Mouse (Mus musculus): ENCODE data around the gene Gm28038.

Gene Gm28038

GRCm38 (mm10) chr2:30280743-30281142 is at the start of gene Gm28038:
Gm28038 (plus strand) TSS chr2:30281043.
- CTCF ChIA-PET = no interaction called here

DNA sequence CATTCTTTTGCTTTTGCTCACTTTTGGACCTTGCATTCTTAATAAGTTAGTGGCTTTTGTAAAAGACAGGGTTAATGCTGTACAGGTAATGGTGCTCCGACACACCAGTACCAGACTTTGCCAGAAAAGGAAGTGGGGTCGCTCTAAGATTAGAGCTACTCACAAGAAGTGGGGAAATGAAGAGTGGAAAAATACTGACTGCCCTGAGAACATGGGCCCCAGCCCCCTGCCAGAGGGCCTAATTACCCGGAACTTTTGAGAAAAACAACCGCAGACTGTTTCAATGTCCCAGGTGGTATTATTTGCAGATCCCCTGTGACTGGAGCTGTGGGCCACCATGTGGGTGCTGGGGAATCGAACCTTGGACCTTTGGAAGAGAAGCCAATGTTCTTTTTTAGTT is 45.2 kb upstream of the Gm28038 start:
- CTCF ChIA-PET = no interaction called here

- CTCF ChIA-PET = interaction anchor here (0.5 to 1.5 kb wide), 2 partner anchors 21 to 710 kb away, joined by 3 read pairs; no protein-coding TSS in a partner anchor
Measured at GRCm38 (mm10) chr2:30236426-30237198, 44.2 kb upstream of the Gm28038 start.

- CTCF ChIA-PET = interaction anchor here (1.5 kb wide), 1 partner anchor 21 kb away, joined by 3 read pairs; no protein-coding TSS in a partner anchor
Measured at GRCm38 (mm10) chr2:30237199-30237880, 43.5 kb upstream of the Gm28038 start, which contains the start of gene Lrrc8a. Lrrc8a (plus strand) TSS chr2:30237715.

DNA sequence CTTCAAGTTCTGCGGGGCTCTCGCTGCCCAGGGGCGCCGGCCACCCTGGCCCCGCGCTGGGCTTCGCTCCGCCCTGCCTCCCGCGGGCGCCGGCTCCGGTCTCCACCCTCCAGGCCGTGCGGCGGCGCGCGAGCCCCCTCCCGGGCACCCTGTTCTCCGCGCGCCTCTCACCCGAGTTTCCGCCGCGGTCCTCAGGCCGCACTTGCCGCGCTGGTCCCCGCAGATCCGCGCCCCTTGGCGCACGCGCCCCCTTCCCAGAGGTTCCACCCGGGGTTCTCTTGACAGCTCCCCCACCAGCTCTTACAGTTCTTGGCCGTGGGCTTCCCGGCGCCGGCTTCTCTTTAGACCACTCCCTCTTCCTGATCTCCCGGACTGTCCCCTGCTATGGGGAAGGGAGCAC is 43.0 kb upstream of the Gm28038 start:
- CTCF ChIA-PET = interaction anchor here (0.7 to 1.5 kb wide), 2 partner anchors 20 to 60 kb away, joined by 3 to 5 read pairs; no protein-coding TSS in a partner anchor

GRCm38 (mm10) chr2:30238906-30239465 is 41.9 kb upstream of the Gm28038 start:
- CTCF ChIA-PET = no interaction called here

DNA sequence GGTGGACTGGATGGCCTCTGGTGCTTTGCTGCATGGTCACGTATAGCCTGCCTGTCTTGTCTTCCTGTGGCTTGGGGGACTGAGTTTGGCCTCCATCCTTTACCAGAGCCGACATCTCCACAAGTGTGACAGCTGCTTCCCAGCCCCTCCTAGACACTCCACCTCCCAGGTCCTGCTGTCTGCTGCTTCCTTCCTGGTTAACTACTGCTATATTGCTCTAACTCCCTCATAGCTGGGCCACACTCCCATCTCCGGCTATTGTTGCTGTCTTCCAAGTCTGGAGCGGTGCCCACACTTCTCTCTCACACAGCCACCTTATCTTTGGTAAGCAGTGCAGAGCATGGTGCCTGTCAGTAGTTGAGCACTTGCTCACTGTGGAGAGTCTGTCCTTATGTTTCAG is 41.1 kb upstream of the Gm28038 start:
- CTCF ChIA-PET = no interaction called here

DNA sequence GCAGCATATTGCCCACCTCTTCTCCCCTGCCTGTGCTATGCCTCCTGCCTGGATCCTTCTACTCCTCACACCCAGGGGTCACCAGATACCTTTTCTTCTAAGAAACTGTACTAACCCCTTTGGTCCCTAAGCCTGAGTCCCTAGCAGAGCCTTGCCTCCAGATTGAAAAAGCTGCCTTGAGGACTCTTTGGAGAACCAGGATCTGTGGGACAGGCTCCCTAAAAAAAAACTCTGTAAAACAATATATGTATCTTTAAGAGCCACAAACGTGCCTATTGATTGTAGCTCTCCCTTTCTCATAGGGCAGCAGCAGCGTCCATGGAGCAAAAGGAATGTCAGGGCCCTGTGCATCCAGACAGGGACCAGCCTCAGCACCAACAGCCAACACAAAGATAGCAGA is 40.6 kb upstream of the Gm28038 start, which contains the start of gene Gm28035:
TSS of gene Gm28035 (plus strand) at position 301 of the 400 bp plus-strand sequence.
- CTCF ChIA-PET = no interaction called here

- CTCF ChIA-PET = no interaction called here
Measured at GRCm38 (mm10) chr2:30242509-30242908, 38.3 kb upstream of the Gm28038 start.

GRCm38 (mm10) chr2:30243391-30243790 is 37.5 kb upstream of the Gm28038 start:
- CTCF ChIA-PET = no interaction called here

DNA sequence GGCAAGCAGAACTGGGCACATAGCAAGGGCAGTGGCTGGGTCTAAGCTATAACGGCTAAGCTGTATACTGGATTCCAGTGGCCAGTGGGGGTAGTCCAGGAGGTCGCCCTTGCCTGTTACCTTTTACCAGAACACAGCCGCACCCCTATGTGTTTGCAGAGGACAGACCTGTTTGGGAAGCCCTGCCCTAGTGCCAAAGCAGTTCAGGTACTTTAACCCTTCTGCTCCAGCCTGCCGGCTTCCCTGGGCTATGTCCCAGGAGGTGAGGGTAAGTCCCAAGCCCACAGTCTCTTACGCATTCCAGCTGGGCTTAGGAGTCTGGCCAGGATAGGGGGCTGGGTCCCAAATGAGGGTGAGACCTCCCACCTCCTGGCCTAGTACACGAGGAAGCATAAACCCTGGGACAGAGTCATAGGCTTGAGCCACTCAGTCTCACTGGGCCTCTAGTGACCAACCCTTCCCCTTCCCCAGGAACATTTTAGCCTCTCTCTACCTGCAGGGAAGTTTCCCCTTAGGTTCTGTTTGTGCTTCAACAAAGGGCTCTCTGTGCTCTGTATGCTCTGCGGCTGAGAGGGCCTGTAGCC is 36.2 kb upstream of the Gm28038 start:
- CTCF ChIA-PET = no interaction called here

GRCm38 (mm10) chr2:30247036-30247435 is 33.8 kb upstream of the Gm28038 start:
- CTCF ChIA-PET = no interaction called here

- CTCF ChIA-PET = no interaction called here
Measured at GRCm38 (mm10) chr2:30247681-30248080, 33.2 kb upstream of the Gm28038 start.

- CTCF ChIA-PET = no interaction called here
Measured at GRCm38 (mm10) chr2:30249182-30249581, 31.7 kb upstream of the Gm28038 start.

- CTCF ChIA-PET = no interaction called here
Measured at GRCm38 (mm10) chr2:30250166-30251128, 30.4 kb upstream of the Gm28038 start.

DNA sequence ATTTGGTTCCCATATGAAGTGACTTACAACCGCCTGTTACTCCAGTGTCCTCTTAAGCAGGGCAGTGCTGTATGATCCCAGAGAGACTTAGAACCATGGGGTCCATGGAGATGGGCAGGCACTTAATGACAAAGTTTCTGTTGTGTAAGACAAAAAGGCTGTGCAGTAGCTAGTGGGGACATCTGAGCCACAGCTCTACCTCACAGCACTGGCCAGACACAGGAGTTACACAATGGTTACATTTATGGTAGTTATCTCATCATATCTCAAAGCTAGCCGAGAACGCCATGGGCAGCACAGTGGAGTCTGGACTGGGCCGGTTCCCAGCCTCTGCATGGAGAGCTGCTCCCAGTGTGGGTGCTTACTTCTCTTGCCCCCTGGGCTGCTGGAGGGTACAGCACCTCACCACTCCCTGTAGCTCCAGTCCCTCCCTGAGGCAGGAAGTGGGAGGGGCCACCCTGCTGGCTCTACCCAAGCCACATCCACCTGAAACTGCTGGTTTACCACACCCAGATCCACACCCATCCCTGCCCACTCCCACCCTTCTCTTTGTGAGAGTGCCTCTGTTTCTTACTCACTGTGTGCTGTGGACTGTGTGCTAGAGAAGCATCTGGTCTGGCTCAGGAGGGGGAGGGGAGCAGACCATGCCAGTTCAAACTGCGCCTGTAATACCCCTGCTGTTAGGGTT is 29.3 kb upstream of the Gm28038 start:
- CTCF ChIA-PET = interaction anchor here (0.6 kb wide), 1 partner anchor 76 kb away, joined by 7 read pairs; no protein-coding TSS in a partner anchor

DNA sequence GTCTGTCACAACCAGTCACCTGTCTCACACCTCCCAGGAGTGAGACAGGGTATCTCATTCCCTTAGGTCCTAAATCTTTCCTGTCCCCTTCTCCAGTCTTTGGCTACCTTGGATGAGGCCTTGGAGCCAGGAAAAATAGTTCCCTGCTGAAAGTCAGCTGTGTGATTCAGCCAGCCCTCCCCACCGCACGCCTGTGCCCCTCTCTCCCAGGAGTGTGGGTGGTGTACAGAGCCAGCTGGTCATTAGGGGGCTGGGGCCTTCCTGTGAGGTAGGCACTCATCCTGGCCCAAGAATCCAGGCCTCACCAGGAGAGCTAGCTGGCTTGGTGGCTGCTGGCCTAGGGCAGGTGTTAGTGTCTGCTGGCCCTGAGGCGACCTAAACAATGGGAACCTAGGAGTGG is 28.3 kb upstream of the Gm28038 start:
- CTCF ChIA-PET = no interaction called here

DNA sequence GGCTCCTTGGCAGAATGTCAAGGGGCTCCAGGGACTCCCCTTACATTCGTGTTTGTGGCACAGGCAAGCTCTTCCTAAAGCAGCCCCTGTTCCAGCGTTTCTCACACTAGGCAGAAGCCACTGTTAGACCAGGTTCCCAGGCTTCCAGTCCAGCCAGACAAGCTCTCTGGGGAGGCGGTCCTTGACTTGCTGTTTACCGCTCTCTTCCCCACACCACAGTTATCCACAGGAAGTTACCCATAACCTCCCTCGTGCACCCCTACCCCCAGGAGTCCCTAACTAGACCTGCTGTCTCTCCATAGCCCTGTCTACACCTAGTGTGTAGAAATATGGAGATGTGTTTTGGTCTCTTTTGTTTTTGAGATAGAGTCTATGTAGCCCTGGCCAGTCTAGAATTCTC is 27.0 kb upstream of the Gm28038 start:
- CTCF ChIA-PET = interaction anchor here (1.2 kb wide), 1 partner anchor 16 kb away, joined by 3 read pairs; no protein-coding TSS in a partner anchor

DNA sequence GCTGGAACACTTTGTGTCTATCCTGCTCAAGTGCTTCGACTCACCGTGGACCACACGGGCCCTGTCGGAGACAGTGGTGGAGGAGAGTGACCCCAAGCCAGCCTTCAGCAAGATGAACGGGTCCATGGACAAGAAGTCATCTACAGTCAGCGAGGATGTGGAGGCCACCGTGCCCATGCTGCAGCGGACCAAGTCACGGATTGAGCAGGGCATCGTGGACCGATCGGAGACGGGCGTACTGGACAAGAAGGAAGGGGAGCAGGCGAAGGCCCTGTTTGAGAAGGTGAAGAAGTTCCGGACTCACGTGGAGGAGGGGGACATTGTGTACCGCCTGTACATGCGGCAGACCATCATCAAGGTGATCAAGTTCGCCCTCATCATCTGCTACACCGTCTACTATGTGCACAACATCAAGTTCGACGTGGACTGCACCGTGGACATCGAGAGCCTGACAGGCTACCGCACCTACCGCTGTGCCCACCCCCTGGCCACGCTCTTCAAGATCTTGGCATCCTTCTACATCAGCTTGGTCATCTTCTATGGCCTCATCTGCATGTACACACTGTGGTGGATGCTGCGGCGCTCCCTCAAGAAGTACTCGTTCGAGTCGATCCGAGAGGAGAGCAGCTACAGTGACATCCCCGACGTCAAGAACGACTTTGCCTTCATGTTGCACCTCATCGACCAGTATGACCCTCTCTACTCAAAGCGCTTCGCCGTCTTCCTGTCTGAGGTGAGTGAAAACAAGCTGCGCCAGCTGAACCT is 25.0 kb upstream of the Gm28038 start:
- CTCF ChIA-PET = no interaction called here
